Mouse (Mus musculus) small intestine, adult 2 months (tissue): Measurements from ENCODE around the gene Nploc4.

ENCODE experiments used
- CTCF ChIP-seq: fragments of 200-500 bp; IDR thresholded peaks from 2 replicates; pipeline ENCODE4 v1.5.1; 2012; ENCODE audit warnings: low read depth, mild to moderate bottlenecking, control low read depth, inconsistent platforms, low read length, moderate library complexity, mixed read lengths; ENCODE audit not compliant: insufficient replicate concordance, insufficient read length; ENCODE audit errors: extremely low read depth
- POLR2A ChIP-seq: fragments of 200-500 bp; IDR thresholded peaks from 2 replicates; pipeline ENCODE4 v1.6.1; 2012; ENCODE audit warnings: low read depth, mild to moderate bottlenecking, control low read depth, inconsistent platforms, low read length, moderate library complexity

GRCm38 (mm10) chr11:120386632-120387031 lies 50.9 kb downstream of the Nploc4 start:
- TF ChIP-seq CTCF (no peak), POLR2A (no peak)
